Mouse (Mus musculus): ENCODE data around the gene Tjp2. TPM values are rescaled to one million over a fixed set of nuclear protein-coding genes. Genes with fewer than 3 reads are reported as not detected.

Tjp2 gene
- polyA plus RNA-seq, 1 experiment from 2014 or later = 4.1 TPM

DNA sequence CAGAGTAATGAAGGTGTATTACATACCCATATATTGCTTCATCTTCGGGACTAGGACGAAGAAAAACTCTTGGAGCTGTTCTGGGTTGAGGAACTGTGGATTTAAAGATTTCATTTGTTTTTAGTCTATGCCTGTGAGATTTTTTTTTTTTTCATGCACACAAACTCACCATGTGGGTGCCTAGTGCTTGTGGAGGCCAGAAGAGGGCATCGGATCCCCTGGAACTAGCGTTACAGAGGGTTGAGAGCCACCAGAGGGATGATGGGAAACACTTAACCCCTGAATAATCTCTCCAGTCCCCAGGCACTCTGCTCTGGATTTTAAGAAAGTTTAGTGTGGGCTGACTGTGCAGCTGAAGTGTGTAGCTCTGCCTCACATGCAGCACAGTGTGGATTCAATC is 104.0 kb downstream of the Tjp2 start:
- Histone ChIP-seq H3K36me3 (replicated peaks; ENCODE audit: insufficient read depth, low read length) (peaks cover 26% of the 10 kb centered on the region), H3K9ac (replicated peaks) (no peak overlapping the region), H3K9me3 (ENCODE audit: low read length) (no peaks in the 10 kb centered on the region), H3K4me2 (ENCODE audit: low read depth, low read length) (no peak overlapping the region), H3K4me1 (ENCODE audit: insufficient read depth) (no peaks in the 10 kb centered on the region), H3K27me3 (ENCODE audit: insufficient read depth, low read length) (no peaks in the 10 kb centered on the region), H3K4me3 (ENCODE audit: low read depth, low read length) (no peak overlapping the region), H3K27ac (ENCODE audit: low read depth) (no peak overlapping the region)
- 74% methylated on average over 4 of the region's 4 CpGs for WGBS (ENCODE audit: insufficient replicate concordance)
- no peak for ATAC-seq
- DNase-seq = no peak
- TF ChIP-seq CTCF (IDR thresholded peaks at IDR 0.05; ENCODE audit: low read depth) (no peak), EP300 (IDR thresholded peaks at IDR 0.05; ENCODE audit: low read depth) (no peak)

DNA sequence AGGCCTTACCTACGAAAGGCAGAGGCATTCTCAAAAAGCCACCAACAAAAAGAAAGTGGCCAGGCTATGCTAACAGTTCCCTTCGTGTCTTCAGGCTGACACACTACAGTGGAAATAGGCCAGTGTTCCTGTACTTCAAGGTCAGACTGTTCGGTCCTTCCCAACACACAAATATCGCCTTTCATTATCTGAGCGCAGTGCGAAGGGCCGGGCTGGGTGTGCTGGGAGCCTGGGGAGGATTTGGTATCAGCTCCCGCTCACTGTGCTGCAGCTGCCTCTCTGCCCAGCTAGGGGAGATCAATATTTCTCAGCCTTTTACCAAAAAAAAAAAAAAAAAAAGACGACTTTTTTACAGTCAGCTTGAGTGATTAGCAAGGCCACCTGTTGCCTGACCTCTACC is 106.1 kb downstream of the Tjp2 start:
- no peaks in the 10 kb centered on the region for H3K4me1 ChIP-seq (ENCODE audit: insufficient read depth)
- no peak overlapping the region for H3K9ac ChIP-seq (replicated peaks)
- 76% methylated on average over 9 of the region's 9 CpGs for WGBS (ENCODE audit: insufficient replicate concordance)
- no peak overlapping the region for H3K27ac ChIP-seq (ENCODE audit: low read depth)
- ATAC-seq = no peak
- H3K27me3 ChIP-seq (ENCODE audit: insufficient read depth, low read length) = no peaks in the 10 kb centered on the region
- no peaks in the 10 kb centered on the region for H3K9me3 ChIP-seq (ENCODE audit: low read length)
- TF ChIP-seq CTCF (IDR thresholded peaks at IDR 0.05; ENCODE audit: low read depth) = no peak
- no peak for TF ChIP-seq EP300 (IDR thresholded peaks at IDR 0.05; ENCODE audit: low read depth)
- H3K4me3 ChIP-seq (ENCODE audit: low read depth, low read length) = no peak overlapping the region
- no peak overlapping the region for H3K4me2 ChIP-seq (ENCODE audit: low read depth, low read length)
- H3K36me3 ChIP-seq (replicated peaks; ENCODE audit: insufficient read depth, low read length) = peaks cover 24% of the 10 kb centered on the region
- DNase-seq = no peak

DNA sequence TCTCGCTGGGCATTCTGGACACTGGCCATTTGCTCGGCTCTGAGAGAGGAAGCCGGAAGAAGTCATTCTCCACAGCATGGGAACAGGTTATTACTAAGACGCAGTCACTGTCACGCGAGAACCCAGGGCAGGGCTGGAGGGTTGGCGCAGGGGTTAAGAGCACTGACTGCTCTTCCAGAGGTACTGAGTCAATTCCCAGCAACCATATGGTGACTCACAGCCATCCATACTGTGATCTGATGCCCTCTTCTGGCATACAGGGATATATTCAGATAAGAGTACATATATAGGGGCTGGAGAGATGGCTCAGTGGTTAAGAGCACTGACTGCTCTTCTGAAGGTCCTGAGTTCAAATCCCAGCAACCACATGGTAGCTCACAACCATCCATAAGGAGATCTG is 113.2 kb downstream of the Tjp2 start:
- Histone ChIP-seq H3K9me3 (ENCODE audit: low read length) (peaks cover 9% of the 10 kb centered on the region), H3K4me2 (ENCODE audit: low read depth, low read length) (no peak overlapping the region), H3K4me1 (ENCODE audit: insufficient read depth) (no peaks in the 10 kb centered on the region), H3K27ac (ENCODE audit: low read depth) (no peak overlapping the region), H3K4me3 (ENCODE audit: low read depth, low read length) (no peak overlapping the region), H3K27me3 (ENCODE audit: insufficient read depth, low read length) (no peaks in the 10 kb centered on the region), H3K9ac (replicated peaks) (no peak overlapping the region), H3K36me3 (replicated peaks; ENCODE audit: insufficient read depth, low read length) (peaks cover 65% of the 10 kb centered on the region)
- TF ChIP-seq EP300 (IDR thresholded peaks at IDR 0.05; ENCODE audit: low read depth) = no peak
- TF ChIP-seq CTCF (IDR thresholded peaks at IDR 0.05; ENCODE audit: low read depth) = no peak
- no peak for ATAC-seq
- WGBS (ENCODE audit: insufficient replicate concordance) = 89% methylated on average over 7 of the region's 7 CpGs
- DNase-seq = no peak

DNA sequence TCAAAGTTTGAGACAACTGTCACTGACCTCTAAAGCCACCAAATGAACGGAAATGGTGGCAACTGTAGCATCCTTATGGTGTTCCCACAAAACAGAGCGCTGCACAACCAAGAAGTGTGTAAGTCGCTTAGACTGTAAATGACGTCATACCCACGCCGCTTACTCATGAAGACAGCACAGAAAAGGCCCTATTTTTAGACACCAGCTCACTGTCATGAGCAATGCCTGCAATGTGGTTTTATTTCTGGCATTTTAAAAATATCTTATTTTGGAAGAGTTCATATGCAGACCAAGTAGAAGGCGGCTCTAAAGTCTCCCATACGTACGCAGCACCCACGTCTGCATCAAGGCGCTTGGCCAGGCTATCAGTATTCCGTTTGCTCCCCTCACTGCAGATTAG is 117.1 kb downstream of the Tjp2 start:
- H3K4me2 ChIP-seq (ENCODE audit: low read depth, low read length) = no peak overlapping the region
- H3K4me1 ChIP-seq (ENCODE audit: insufficient read depth) = no peaks in the 10 kb centered on the region
- no peak for TF ChIP-seq EP300 (IDR thresholded peaks at IDR 0.05; ENCODE audit: low read depth)
- TF ChIP-seq CTCF (IDR thresholded peaks at IDR 0.05; ENCODE audit: low read depth) = no peak
- H3K27me3 ChIP-seq (ENCODE audit: insufficient read depth, low read length) = no peaks in the 10 kb centered on the region
- no peak overlapping the region for H3K4me3 ChIP-seq (ENCODE audit: low read depth, low read length)
- H3K27ac ChIP-seq (ENCODE audit: low read depth) = no peak overlapping the region
- H3K36me3 ChIP-seq (replicated peaks; ENCODE audit: insufficient read depth, low read length) = peaks cover 54% of the 10 kb centered on the region
- ATAC-seq (no peak), DNase-seq (no peak)
- peaks cover 9% of the 10 kb centered on the region for H3K9me3 ChIP-seq (ENCODE audit: low read length)
- H3K9ac ChIP-seq (replicated peaks) = no peak overlapping the region
- WGBS (ENCODE audit: insufficient replicate concordance) = 84% methylated on average over 12 of the region's 12 CpGs

DNA sequence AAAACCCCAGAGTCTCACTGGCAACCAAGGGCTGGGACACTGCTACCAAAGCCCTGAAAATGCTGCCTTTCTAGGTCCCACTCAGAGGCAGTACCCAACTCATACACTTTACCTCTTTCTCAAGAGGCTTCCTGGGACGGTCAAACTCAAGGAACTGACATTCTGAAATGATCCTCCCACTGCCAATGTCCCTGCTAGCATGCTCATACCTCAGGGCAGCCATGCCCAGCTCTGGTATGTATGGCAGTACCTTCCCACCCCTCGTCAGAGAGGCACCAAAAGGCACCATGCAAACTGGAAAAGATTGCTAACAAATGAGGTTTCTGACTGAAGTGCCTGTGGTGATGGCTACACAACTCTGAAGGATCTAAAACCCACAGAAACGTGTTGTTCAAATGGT is 121.0 kb downstream of the Tjp2 start:
- H3K4me3 ChIP-seq (ENCODE audit: low read depth, low read length) = no peak overlapping the region
- no peak for ATAC-seq
- DNase-seq = no peak
- no peaks in the 10 kb centered on the region for H3K27me3 ChIP-seq (ENCODE audit: insufficient read depth, low read length)
- H3K9me3 ChIP-seq (ENCODE audit: low read length) = 0 out of 2 replicates have a peak, but pooled peaks cover 3% of the 10 kb centered on the region
- H3K36me3 ChIP-seq (replicated peaks; ENCODE audit: insufficient read depth, low read length) = peaks cover 26% of the 10 kb centered on the region
- no peak overlapping the region for H3K4me2 ChIP-seq (ENCODE audit: low read depth, low read length)
- 75% methylated on average over 3 of the region's 3 CpGs for WGBS (ENCODE audit: insufficient replicate concordance)
- TF ChIP-seq CTCF (IDR thresholded peaks at IDR 0.05; ENCODE audit: low read depth) = no peak
- TF ChIP-seq EP300 (IDR thresholded peaks at IDR 0.05; ENCODE audit: low read depth) = no peak
- no peaks in the 10 kb centered on the region for H3K4me1 ChIP-seq (ENCODE audit: insufficient read depth)
- no peak overlapping the region for H3K9ac ChIP-seq (replicated peaks)
- H3K27ac ChIP-seq (ENCODE audit: low read depth) = no peak overlapping the region

DNA sequence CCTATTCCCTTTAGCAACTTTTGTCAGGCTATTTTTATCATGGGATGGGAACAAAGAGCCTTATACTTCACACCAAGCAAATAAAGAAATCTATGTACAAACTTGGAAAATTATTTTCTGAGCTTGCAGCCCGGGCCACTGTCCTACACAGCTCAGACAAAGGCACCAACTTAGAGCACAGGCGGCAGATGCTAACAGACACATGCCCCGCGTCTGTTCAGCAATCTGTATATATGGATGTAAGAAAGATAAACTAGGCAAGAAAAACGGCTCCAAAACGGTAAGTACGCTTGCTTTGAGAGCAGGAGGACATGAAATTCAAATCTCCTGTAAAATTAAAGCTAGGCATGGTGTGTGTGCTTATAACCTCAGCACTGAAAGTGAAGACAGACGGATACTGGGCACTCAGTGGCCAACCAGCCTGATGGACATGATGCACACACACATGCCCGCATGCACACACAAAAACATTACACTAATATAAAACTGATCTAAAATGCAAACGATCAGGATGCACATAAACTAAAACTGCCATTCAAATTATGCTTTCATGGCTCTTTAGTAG is 122.2 kb downstream of the Tjp2 start:
- Histone ChIP-seq H3K9ac (replicated peaks) (no peak overlapping the region), H3K4me3 (ENCODE audit: low read depth, low read length) (no peak overlapping the region), H3K4me1 (ENCODE audit: insufficient read depth) (no peaks in the 10 kb centered on the region), H3K36me3 (replicated peaks; ENCODE audit: insufficient read depth, low read length) (peaks cover 17% of the 10 kb centered on the region), H3K4me2 (ENCODE audit: low read depth, low read length) (no peak overlapping the region), H3K27ac (ENCODE audit: low read depth) (no peak overlapping the region), H3K27me3 (ENCODE audit: insufficient read depth, low read length) (no peaks in the 10 kb centered on the region), H3K9me3 (ENCODE audit: low read length) (no peaks in the 10 kb centered on the region)
- WGBS (ENCODE audit: insufficient replicate concordance) = 81% methylated on average over 10 of the region's 10 CpGs
- no peak for TF ChIP-seq CTCF (IDR thresholded peaks at IDR 0.05; ENCODE audit: low read depth)
- ATAC-seq (no peak), DNase-seq (no peak)

DNA sequence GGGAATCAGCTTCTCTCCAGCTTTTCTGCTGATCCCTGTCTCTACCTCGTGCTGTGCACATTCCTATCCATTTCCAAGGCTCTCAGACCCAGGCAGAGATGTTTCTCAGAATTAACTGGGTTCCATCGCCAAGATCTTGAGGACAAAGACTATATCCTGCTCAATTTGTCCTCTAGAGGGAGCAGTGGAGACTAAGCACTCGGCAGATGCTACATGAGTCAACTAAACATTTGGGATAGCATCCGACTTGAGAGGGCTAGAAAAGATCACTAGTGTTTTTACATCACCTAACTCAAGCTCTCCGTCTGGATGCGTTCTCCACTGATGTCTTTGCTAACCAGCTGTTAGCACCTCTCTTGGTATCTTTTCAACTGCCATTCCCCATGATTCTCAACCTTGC is 123.6 kb downstream of the Tjp2 start:
- Histone ChIP-seq H3K4me3 (ENCODE audit: low read depth, low read length) (no peak overlapping the region), H3K27me3 (ENCODE audit: insufficient read depth, low read length) (no peaks in the 10 kb centered on the region), H3K9me3 (ENCODE audit: low read length) (no peaks in the 10 kb centered on the region), H3K4me2 (ENCODE audit: low read depth, low read length) (no peak overlapping the region), H3K9ac (replicated peaks) (no peak overlapping the region), H3K36me3 (replicated peaks; ENCODE audit: insufficient read depth, low read length) (peaks cover 14% of the 10 kb centered on the region), H3K4me1 (ENCODE audit: insufficient read depth) (no peaks in the 10 kb centered on the region), H3K27ac (ENCODE audit: low read depth) (no peak overlapping the region)
- WGBS (ENCODE audit: insufficient replicate concordance) = 71% methylated on average over 6 of the region's 6 CpGs
- DNase-seq = no peak
- ATAC-seq = no peak
- peak; percentile 44 for TF ChIP-seq CTCF (IDR thresholded peaks at IDR 0.05; ENCODE audit: low read depth)
- TF ChIP-seq EP300 (IDR thresholded peaks at IDR 0.05; ENCODE audit: low read depth) = no peak
